Mouse (Mus musculus): ENCODE measurements around the gene Spopl. TPM values are rescaled to one million over a fixed set of nuclear protein-coding genes. Genes with fewer than 3 reads are reported as not detected.
A peak's percentile ranks its signal among the peaks of the same experiment; 100 is the strongest.
"Not testable (repeated sequence)": the region's sequence is repeated elsewhere in the genome, so short reads cannot be mapped to it uniquely, and the experiment has no call there.

The Spopl gene
- total RNA-seq (2015), result 12.5 and 16.1 TPM in 2 replicates
- 23.1 and 23.6 TPM in 2 replicates for total RNA-seq (2017)

- peak; percentile 91 for ATAC-seq (ENCODE audit: poor library complexity, severe bottlenecking)
These were observed at the start of gene Spopl for GRCm38 (mm10) chr2:23571302-23572156. Gene Spopl, minus strand, starts transcription at chr2:23572106.

- ATAC-seq (ENCODE audit: poor library complexity, severe bottlenecking), result no peak
These were observed 48.2 kb upstream of the Spopl start for GRCm38 (mm10) chr2:23620128-23620527.

DNA sequence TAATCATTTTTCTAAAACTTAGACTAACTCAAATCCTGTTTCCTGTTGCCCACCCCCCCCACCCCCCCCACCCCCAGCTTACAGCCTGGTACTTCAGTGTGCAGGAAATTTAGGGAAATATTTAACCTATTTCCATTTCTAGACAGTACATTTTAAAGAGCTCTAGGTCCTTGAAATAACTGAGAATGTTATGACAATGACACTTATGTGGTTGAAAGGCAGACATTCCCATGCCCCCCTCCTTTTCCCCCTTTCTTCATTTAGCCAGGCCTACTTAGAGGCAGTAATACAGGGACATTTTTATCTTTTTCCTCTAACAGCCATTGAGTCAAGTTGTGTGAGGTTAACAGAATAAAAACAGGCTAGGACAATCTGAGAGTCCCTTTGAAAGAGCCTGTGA lies 46.1 kb upstream of the Spopl start:
- no peak for ATAC-seq (ENCODE audit: poor library complexity, severe bottlenecking)

- ATAC-seq (ENCODE audit: poor library complexity, severe bottlenecking), result no peak
These were observed 33.5 kb upstream of the Spopl start for GRCm38 (mm10) chr2:23605391-23605790.

GRCm38 (mm10) chr2:23588769-23589168 lies 16.9 kb upstream of the Spopl start:
- no peak for ATAC-seq (ENCODE audit: poor library complexity, severe bottlenecking)

DNA sequence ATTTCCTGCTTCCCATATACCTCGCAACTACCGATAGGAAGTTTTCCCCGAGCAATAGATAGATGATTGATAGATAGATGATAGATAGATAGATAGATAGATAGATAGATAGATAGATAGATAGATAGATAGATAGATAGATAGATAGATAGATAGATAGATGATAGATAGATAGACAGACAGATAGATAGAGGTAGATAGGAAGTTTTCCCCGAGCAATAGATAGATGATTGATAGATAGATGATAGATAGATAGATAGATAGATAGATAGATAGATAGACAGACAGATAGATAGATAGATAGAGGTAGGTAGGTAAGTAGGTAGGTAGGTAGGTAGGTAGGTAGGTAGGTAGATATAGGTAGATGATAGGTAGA lies 239 bp upstream of the Spopl start:
- ATAC-seq (ENCODE audit: poor library complexity, severe bottlenecking), result not testable (repeated sequence)

DNA sequence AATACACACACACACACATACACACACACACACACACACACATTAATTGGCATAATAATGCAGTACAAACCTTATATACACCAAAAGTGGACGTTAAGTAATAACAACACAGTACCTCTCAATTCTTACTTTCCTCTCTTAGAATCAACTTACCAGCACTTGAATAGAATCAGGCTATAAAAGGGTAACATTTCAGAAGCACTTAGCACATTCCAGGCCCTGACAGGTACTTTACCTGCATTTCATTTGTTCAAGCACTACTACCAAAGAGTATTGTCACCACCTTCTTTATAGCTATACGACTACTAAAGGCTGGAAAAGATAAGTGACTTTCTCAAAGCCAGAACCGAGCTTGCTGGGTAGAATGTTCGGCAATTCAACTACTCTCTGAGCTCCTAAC lies 1.3 kb downstream of the Spopl start:
- ATAC-seq (ENCODE audit: poor library complexity, severe bottlenecking), result no peak

- ATAC-seq (ENCODE audit: poor library complexity, severe bottlenecking), result no peak
These were observed 3.1 kb downstream of the Spopl start for GRCm38 (mm10) chr2:23568775-23569174.

DNA sequence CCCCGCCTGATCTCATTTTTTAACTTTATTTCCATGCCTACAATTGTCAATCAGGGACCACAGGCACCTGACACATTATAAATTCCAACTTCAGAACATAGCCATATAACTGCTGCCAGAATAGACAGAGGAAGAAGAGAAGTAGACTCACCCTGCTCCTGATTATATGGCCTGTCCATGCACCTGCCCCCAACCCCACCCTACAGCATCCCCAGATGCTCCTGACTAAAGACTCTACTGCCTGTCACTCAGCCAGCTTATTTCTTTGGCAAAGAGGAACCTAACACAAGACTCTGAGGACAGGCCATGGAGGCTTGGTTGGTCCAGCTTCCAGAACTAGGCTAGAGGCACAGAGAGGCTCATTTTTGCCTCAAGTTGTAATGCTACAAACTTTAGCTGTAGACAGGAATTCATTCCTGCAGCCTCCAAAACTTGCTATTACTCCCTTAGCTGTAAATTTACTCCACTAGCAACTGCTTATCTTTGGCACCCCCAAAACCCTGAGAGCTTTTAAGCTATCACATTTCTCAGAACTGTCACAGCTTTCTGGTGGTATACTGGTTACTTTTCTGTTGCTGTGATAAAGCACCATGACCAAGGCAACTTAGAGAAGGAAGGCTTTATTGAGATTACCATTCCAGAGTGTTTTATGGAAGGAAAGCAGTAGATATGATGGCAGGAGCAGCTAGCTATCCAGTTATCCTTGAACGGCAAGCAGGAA lies 6.7 kb downstream of the Spopl start:
- no peak for ATAC-seq (ENCODE audit: poor library complexity, severe bottlenecking)

GRCm38 (mm10) chr2:23562898-23563297 lies 9.0 kb downstream of the Spopl start:
- no peak for ATAC-seq (ENCODE audit: poor library complexity, severe bottlenecking)

GRCm38 (mm10) chr2:23559186-23559585 lies 12.7 kb downstream of the Spopl start:
- ATAC-seq (ENCODE audit: poor library complexity, severe bottlenecking), result no peak

DNA sequence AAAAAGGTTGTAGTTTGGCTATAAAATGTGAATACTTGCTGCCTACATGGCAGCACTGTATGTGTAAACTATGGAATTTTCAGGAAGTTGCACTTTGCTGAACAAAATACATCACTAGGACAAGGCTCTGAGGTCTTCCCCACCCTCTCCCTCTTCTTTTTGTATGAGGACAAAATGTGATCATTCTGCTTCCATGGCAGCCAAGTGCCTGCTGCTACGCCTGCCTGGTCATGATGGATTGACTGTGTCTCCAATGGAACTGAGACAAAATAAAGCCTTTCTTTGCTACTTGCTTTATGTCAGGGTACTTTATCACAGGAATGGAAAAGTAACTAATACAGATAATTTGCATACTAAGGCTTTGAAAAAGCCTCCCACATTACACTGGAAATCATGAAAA lies 20.7 kb downstream of the Spopl start:
- no peak for ATAC-seq (ENCODE audit: poor library complexity, severe bottlenecking)

- no peak for ATAC-seq (ENCODE audit: poor library complexity, severe bottlenecking)
These were observed 24.7 kb downstream of the Spopl start for GRCm38 (mm10) chr2:23547220-23547619.

GRCm38 (mm10) chr2:23539967-23540366 lies 31.9 kb downstream of the Spopl start:
- ATAC-seq (ENCODE audit: poor library complexity, severe bottlenecking), result no peak

GRCm38 (mm10) chr2:23527717-23528116 lies 44.2 kb downstream of the Spopl start:
- not testable (repeated sequence) for ATAC-seq (ENCODE audit: poor library complexity, severe bottlenecking)

DNA sequence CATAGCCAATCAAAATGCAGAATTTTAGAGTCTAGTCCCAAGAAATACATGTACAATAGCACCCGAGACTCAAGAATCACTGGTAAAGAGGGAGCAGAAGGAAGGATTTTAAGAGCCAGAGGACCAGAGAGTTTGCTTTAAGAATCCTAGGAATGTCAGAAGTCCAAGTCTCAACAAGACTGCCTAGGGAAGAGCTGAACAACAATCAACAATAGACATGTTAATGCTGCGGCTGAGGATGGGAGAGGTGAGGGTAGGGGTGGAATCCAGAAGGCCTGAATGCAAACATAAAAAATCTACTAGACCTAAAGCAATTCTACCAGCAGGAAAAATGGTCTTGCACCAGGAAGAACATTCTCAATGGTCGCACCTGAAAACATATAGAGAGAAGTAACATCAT lies 66.8 kb downstream of the Spopl start:
- ATAC-seq (ENCODE audit: poor library complexity, severe bottlenecking), result no peak

- no peak for ATAC-seq (ENCODE audit: poor library complexity, severe bottlenecking)
These were observed 90.2 kb downstream of the Spopl start for GRCm38 (mm10) chr2:23481715-23482114.

GRCm38 (mm10) chr2:23467471-23467870 lies 104.4 kb downstream of the Spopl start:
- ATAC-seq (ENCODE audit: poor library complexity, severe bottlenecking), result no peak

DNA sequence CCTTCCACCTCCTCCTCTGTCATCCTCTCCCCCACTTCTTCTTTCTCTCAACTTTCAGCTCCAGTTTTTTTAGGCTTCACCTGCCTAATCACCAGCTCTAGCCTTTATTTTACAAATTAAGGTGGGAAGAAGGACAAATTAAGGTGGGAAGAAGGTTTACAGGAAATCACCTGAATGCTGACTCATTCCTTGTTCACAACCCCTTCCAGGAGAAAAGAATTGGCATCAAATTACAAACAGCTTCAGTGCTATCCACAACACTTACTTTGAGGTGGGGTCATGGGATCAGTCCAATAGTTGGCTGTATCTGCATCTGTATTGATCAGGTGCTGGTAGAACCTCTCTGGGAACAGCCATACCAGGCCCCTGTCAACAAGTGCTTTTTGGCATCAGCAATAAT lies 114.5 kb downstream of the Spopl start:
- ATAC-seq (ENCODE audit: poor library complexity, severe bottlenecking), result no peak

All from megakaryocyte, adult 5-6 weeks (primary cell).